Mouse (Mus musculus): Measurements from ENCODE around the gene Rftn1. TPM values are rescaled to one million over a fixed set of nuclear protein-coding genes. Genes with fewer than 3 reads are reported as not detected.

Rftn1 gene
- polyA plus RNA-seq, 1 experiment from 2014 or later = 9.7 TPM

DNA sequence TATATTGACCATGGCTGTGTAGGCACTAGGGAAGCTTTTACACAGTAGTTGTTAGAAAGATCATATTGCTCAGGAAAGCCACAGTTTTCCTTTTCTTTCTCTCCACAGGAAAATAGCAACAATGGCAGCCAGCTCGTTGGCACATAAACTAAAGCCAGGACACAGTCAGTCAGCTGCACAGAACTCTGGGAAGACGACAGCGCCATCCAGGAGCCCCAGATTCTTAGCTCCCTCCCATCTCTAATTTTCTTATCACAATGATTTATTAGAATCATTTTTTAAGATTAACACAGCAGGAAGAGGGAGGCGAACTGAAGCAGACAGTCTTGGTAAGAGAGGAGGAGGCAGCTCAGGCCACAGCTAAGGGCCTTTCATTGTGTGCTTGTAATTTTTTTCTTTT, 58.8 kb downstream of the Rftn1 start:
- no peak overlapping the region for H3K4me3 ChIP-seq (ENCODE audit: low read depth, low read length)
- DNase-seq (ENCODE audit: low spot score) (no peak), ATAC-seq (replicated peaks; ENCODE audit: low FRiP score, low TSS enrichment, low read depth) (no peak)
- H3K9ac ChIP-seq (ENCODE audit: low read length) = no peak overlapping the region
- H3K27ac ChIP-seq (ENCODE audit: low read depth) = no peak overlapping the region
- no peaks in the 10 kb centered on the region for H3K36me3 ChIP-seq (ENCODE audit: control insufficient read depth, insufficient read depth, low read length)
- no peaks in the 10 kb centered on the region for H3K9me3 ChIP-seq (ENCODE audit: control insufficient read depth, low read length)
- no peaks in the 10 kb centered on the region for H3K27me3 ChIP-seq (replicated peaks; ENCODE audit: control insufficient read depth, insufficient read depth, low read length)
- no peak overlapping the region for H3K4me2 ChIP-seq (ENCODE audit: low read length)
- no peaks in the 10 kb centered on the region for H3K4me1 ChIP-seq (replicated peaks; ENCODE audit: control insufficient read depth, insufficient read depth, low read length)
- 60% methylated on average over 4 of the region's 4 CpGs for WGBS

DNA sequence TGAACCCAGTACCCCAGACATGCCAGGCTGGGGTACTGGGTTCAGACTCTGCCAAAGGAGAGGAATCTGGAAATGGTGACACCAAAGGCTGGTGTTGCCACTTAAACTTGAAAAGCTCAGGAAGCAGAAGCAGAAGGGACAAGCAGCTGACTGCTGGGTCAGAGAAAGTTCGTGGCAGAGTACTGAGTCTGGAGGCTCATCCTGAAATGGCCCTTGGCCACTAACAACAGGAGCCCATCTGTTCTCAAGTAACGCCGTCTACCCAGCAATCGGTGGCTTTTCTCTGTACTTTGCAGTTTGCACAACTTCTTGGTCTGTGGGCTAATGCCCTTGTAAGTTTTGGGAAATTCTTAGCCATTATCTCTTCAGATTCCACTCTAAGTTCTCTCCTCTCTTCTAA, 60.1 kb downstream of the Rftn1 start:
- WGBS = 77% methylated on average over 4 of the region's 4 CpGs
- Histone ChIP-seq H3K4me3 (ENCODE audit: low read depth, low read length) (no peak overlapping the region), H3K9ac (ENCODE audit: low read length) (no peak overlapping the region), H3K9me3 (ENCODE audit: control insufficient read depth, low read length) (no peaks in the 10 kb centered on the region), H3K4me2 (ENCODE audit: low read length) (no peak overlapping the region), H3K27ac (ENCODE audit: low read depth) (no peak overlapping the region), H3K36me3 (ENCODE audit: control insufficient read depth, insufficient read depth, low read length) (no peaks in the 10 kb centered on the region), H3K4me1 (replicated peaks; ENCODE audit: control insufficient read depth, insufficient read depth, low read length) (no peaks in the 10 kb centered on the region), H3K27me3 (replicated peaks; ENCODE audit: control insufficient read depth, insufficient read depth, low read length) (no peaks in the 10 kb centered on the region)
- ATAC-seq (replicated peaks; ENCODE audit: low FRiP score, low TSS enrichment, low read depth) (no peak), DNase-seq (ENCODE audit: low spot score) (no peak)

- WGBS = 60% methylated on average over 3 of the region's 3 CpGs
- Histone ChIP-seq H3K4me2 (ENCODE audit: low read length) (no peak overlapping the region), H3K27ac (ENCODE audit: low read depth) (no peak overlapping the region), H3K27me3 (replicated peaks; ENCODE audit: control insufficient read depth, insufficient read depth, low read length) (no peaks in the 10 kb centered on the region), H3K9me3 (ENCODE audit: control insufficient read depth, low read length) (no peaks in the 10 kb centered on the region), H3K36me3 (ENCODE audit: control insufficient read depth, insufficient read depth, low read length) (no peaks in the 10 kb centered on the region), H3K4me3 (ENCODE audit: low read depth, low read length) (no peak overlapping the region), H3K9ac (ENCODE audit: low read length) (no peak overlapping the region), H3K4me1 (replicated peaks; ENCODE audit: control insufficient read depth, insufficient read depth, low read length) (no peaks in the 10 kb centered on the region)
- ATAC-seq (replicated peaks; ENCODE audit: low FRiP score, low TSS enrichment, low read depth) = no peak
- no peak for DNase-seq (ENCODE audit: low spot score)
These were observed 62.1 kb downstream of the Rftn1 start for GRCm38 (mm10) chr17:50128392-50128791.

- Histone ChIP-seq H3K9me3 (ENCODE audit: control insufficient read depth, low read length) (no peaks in the 10 kb centered on the region), H3K36me3 (ENCODE audit: control insufficient read depth, insufficient read depth, low read length) (no peaks in the 10 kb centered on the region), H3K4me1 (replicated peaks; ENCODE audit: control insufficient read depth, insufficient read depth, low read length) (no peaks in the 10 kb centered on the region), H3K4me2 (ENCODE audit: low read length) (no peak overlapping the region), H3K27me3 (replicated peaks; ENCODE audit: control insufficient read depth, insufficient read depth, low read length) (no peaks in the 10 kb centered on the region), H3K9ac (ENCODE audit: low read length) (no peak overlapping the region), H3K27ac (ENCODE audit: low read depth) (no peak overlapping the region), H3K4me3 (ENCODE audit: low read depth, low read length) (no peak overlapping the region)
- DNase-seq (ENCODE audit: low spot score) (no peak), ATAC-seq (replicated peaks; ENCODE audit: low FRiP score, low TSS enrichment, low read depth) (no peak)
- WGBS = 78% methylated on average over 9 of the region's 9 CpGs
These were observed 63.2 kb downstream of the Rftn1 start for GRCm38 (mm10) chr17:50127045-50127813.

GRCm38 (mm10) chr17:50126545-50126944, 63.9 kb downstream of the Rftn1 start:
- no peaks in the 10 kb centered on the region for H3K27me3 ChIP-seq (replicated peaks; ENCODE audit: control insufficient read depth, insufficient read depth, low read length)
- no peaks in the 10 kb centered on the region for H3K4me1 ChIP-seq (replicated peaks; ENCODE audit: control insufficient read depth, insufficient read depth, low read length)
- no peak overlapping the region for H3K4me2 ChIP-seq (ENCODE audit: low read length)
- 58% methylated on average over 2 of the region's 2 CpGs for WGBS
- no peaks in the 10 kb centered on the region for H3K9me3 ChIP-seq (ENCODE audit: control insufficient read depth, low read length)
- no peak overlapping the region for H3K27ac ChIP-seq (ENCODE audit: low read depth)
- no peaks in the 10 kb centered on the region for H3K36me3 ChIP-seq (ENCODE audit: control insufficient read depth, insufficient read depth, low read length)
- DNase-seq (ENCODE audit: low spot score) (no peak), ATAC-seq (replicated peaks; ENCODE audit: low FRiP score, low TSS enrichment, low read depth) (no peak)
- H3K4me3 ChIP-seq (ENCODE audit: low read depth, low read length) = no peak overlapping the region
- no peak overlapping the region for H3K9ac ChIP-seq (ENCODE audit: low read length)

- H3K9ac ChIP-seq (ENCODE audit: low read length) = no peak overlapping the region
- no peaks in the 10 kb centered on the region for H3K27me3 ChIP-seq (replicated peaks; ENCODE audit: control insufficient read depth, insufficient read depth, low read length)
- H3K36me3 ChIP-seq (ENCODE audit: control insufficient read depth, insufficient read depth, low read length) = no peaks in the 10 kb centered on the region
- 72% methylated on average over 5 of the region's 5 CpGs for WGBS
- no peaks in the 10 kb centered on the region for H3K4me1 ChIP-seq (replicated peaks; ENCODE audit: control insufficient read depth, insufficient read depth, low read length)
- no peak overlapping the region for H3K4me2 ChIP-seq (ENCODE audit: low read length)
- no peak overlapping the region for H3K4me3 ChIP-seq (ENCODE audit: low read depth, low read length)
- ATAC-seq (replicated peaks; ENCODE audit: low FRiP score, low TSS enrichment, low read depth) (no peak), DNase-seq (ENCODE audit: low spot score) (no peak)
- H3K9me3 ChIP-seq (ENCODE audit: control insufficient read depth, low read length) = no peaks in the 10 kb centered on the region
- no peak overlapping the region for H3K27ac ChIP-seq (ENCODE audit: low read depth)
These were observed 64.6 kb downstream of the Rftn1 start for GRCm38 (mm10) chr17:50125900-50126299.

DNA sequence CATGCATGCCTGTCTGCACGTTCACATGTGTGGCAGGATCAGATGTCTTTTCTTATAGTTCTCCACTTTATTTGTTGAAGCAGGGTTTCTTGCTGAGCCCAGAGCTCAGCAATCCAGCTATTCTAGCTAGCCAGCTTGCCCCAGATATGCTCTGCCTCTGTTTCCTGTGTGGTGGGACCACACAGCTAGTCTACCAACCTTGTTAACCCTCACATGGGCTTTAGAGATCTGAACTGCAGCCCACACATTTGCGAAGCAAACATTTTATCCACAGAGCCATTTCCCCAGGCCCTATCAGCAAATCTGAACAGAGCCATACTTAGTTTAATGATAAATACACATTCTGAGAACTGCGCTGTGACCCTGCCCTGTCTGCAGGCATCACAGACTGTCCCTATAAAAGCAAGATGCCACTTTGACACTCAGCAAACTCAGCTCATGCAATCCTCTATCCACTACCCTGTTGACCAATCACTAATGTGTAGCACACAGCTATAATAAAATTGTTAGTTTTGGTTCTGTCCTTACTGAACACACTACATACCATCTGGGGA, 65.2 kb downstream of the Rftn1 start:
- DNase-seq (ENCODE audit: low spot score) = no peak
- H3K9me3 ChIP-seq (ENCODE audit: control insufficient read depth, low read length) = no peaks in the 10 kb centered on the region
- 74% methylated on average over 3 of the region's 3 CpGs for WGBS
- no peaks in the 10 kb centered on the region for H3K27me3 ChIP-seq (replicated peaks; ENCODE audit: control insufficient read depth, insufficient read depth, low read length)
- no peaks in the 10 kb centered on the region for H3K36me3 ChIP-seq (ENCODE audit: control insufficient read depth, insufficient read depth, low read length)
- no peak overlapping the region for H3K27ac ChIP-seq (ENCODE audit: low read depth)
- H3K9ac ChIP-seq (ENCODE audit: low read length) = no peak overlapping the region
- H3K4me1 ChIP-seq (replicated peaks; ENCODE audit: control insufficient read depth, insufficient read depth, low read length) = no peaks in the 10 kb centered on the region
- H3K4me2 ChIP-seq (ENCODE audit: low read length) = no peak overlapping the region
- no peak for ATAC-seq (replicated peaks; ENCODE audit: low FRiP score, low TSS enrichment, low read depth)
- H3K4me3 ChIP-seq (ENCODE audit: low read depth, low read length) = no peak overlapping the region

- no peaks in the 10 kb centered on the region for H3K36me3 ChIP-seq (ENCODE audit: control insufficient read depth, insufficient read depth, low read length)
- H3K4me1 ChIP-seq (replicated peaks; ENCODE audit: control insufficient read depth, insufficient read depth, low read length) = no peaks in the 10 kb centered on the region
- no peaks in the 10 kb centered on the region for H3K27me3 ChIP-seq (replicated peaks; ENCODE audit: control insufficient read depth, insufficient read depth, low read length)
- ATAC-seq (replicated peaks; ENCODE audit: low FRiP score, low TSS enrichment, low read depth) = no peak
- WGBS = 58% methylated on average over 4 of the region's 4 CpGs
- no peak overlapping the region for H3K4me2 ChIP-seq (ENCODE audit: low read length)
- no peak overlapping the region for H3K9ac ChIP-seq (ENCODE audit: low read length)
- H3K9me3 ChIP-seq (ENCODE audit: control insufficient read depth, low read length) = no peaks in the 10 kb centered on the region
- no peak overlapping the region for H3K27ac ChIP-seq (ENCODE audit: low read depth)
- no peak for DNase-seq (ENCODE audit: low spot score)
- H3K4me3 ChIP-seq (ENCODE audit: low read depth, low read length) = no peak overlapping the region
These were observed 65.8 kb downstream of the Rftn1 start for GRCm38 (mm10) chr17:50124708-50125107.

- Histone ChIP-seq H3K27me3 (replicated peaks; ENCODE audit: control insufficient read depth, insufficient read depth, low read length) (no peaks in the 10 kb centered on the region), H3K36me3 (ENCODE audit: control insufficient read depth, insufficient read depth, low read length) (no peaks in the 10 kb centered on the region), H3K9ac (ENCODE audit: low read length) (no peak overlapping the region), H3K27ac (ENCODE audit: low read depth) (no peak overlapping the region), H3K9me3 (ENCODE audit: control insufficient read depth, low read length) (no peaks in the 10 kb centered on the region), H3K4me1 (replicated peaks; ENCODE audit: control insufficient read depth, insufficient read depth, low read length) (no peaks in the 10 kb centered on the region), H3K4me2 (ENCODE audit: low read length) (no peak overlapping the region), H3K4me3 (ENCODE audit: low read depth, low read length) (no peak overlapping the region)
- 73% methylated on average over 8 of the region's 8 CpGs for WGBS
- ATAC-seq (replicated peaks; ENCODE audit: low FRiP score, low TSS enrichment, low read depth) (no peak), DNase-seq (ENCODE audit: low spot score) (no peak)
These were observed 67.9 kb downstream of the Rftn1 start for GRCm38 (mm10) chr17:50122555-50122954.

Measured in intestine, embryonic 14.5 days (tissue).